Mouse (Mus musculus) cerebellum, adult 11 months (tissue): ENCODE data around the gene Krt28.

Experiments
- DNase-seq: peaks from one replicate; pipeline ENCODE4 v3.0.0; 2022

The Krt28 gene

GRCm38 (mm10) chr11:99374803-99375202 is at the start of gene Krt28:
Krt28 (minus strand) TSS chr11:99374903.
- DNase-seq, result no peak

GRCm38 (mm10) chr11:99422159-99422558 is 47.5 kb upstream of the Krt28 start, which contains the start of gene Krt12:
Krt12 (minus strand) TSS chr11:99422259.
- DNase-seq, result no peak

DNA sequence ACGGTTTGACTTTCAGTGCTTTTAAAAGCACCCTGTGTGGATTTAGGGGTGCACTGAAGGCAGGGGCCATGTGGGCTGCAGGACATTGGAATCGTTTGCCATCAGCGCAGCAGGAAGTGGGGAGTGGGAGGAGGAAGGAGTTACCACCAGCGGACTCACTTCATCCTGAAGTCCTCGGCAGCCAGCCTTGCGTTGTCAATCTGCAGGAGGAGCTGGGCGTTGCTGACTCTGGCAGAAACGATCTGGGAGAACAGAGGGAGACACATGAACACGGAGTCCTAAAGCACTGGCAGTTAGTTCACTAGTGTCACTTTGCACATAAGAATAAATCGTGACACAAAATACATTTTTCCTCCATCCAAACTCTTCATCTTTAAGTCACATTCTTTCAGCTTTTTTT is 45.9 kb upstream of the Krt28 start:
- DNase-seq, result no peak

- DNase-seq, result no peak
Observed at GRCm38 (mm10) chr11:99417819-99418218, 43.1 kb upstream of the Krt28 start.

DNA sequence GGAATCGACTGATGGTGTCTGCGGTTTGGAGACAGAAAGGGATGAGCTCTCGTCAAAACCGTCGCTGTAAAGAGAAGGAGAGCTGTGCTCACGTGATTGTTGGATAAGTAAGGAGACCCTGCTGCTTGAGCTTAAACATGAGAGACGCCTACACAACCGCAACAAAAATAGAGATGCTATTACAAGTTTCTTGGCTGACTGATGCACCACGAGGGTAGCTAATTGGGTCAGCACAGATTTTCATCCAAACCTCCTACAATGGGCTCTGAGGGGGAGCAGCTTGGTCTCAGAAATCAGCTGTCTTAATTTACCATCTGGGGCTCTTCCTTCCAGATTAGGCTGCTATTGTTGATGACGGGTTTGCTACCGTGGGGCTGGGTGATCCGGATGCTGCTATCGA is 42.2 kb upstream of the Krt28 start:
- no peak for DNase-seq

GRCm38 (mm10) chr11:99414463-99415147 is 39.9 kb upstream of the Krt28 start:
- no peak for DNase-seq

GRCm38 (mm10) chr11:99413247-99413646 is 38.5 kb upstream of the Krt28 start:
- DNase-seq, result no peak

- DNase-seq, result no peak
Observed at GRCm38 (mm10) chr11:99406186-99406585, 31.5 kb upstream of the Krt28 start.

DNA sequence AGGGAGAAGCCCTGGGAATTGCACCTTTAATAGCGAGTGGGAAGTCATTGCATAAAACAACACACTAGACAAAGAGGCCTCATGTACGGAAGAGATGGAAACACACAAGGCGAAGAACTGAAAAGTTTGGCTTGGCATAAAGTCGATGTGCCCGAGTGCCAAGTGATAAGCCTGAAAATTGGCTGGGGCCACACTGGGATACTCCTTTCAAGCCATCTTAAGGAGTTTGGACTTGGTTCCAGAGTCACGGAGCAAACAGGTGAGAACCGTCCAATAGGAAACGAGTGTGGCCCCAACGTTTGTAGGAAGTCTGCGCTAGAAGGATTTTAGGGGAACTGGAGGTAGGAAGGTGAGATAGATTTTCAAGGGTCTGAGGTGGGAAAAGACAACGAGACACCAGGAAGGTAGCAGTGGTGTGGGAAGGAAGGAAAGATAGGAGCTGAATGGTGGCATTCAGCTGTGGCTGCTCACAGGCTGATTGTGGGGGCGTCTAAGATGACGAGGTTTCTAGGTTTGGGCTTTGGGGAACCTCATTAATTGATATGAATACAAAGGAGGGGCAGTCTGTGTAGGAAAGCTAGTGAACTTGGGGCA is 25.4 kb upstream of the Krt28 start:
- DNase-seq, result no peak

DNA sequence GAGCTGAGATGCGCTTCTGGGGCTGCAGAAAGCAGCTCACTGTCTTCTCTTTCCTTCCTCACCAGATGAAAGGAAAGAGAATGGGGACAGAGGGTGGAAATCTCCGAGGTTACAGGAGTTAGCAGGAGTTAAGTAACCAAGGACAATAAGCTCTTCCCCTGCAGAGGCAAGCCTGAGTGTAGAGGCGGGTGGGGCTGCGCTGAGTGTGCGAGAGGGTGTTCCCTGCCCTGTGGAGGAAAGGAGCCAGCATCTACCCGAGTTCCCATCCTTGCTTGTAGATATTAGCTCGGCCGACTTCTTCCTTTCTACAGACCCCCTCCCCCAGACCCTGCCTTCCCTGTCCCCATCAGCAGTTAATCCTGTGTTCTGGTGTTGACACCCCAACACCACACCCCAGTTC is 24.1 kb upstream of the Krt28 start:
- DNase-seq, result no peak

- no peak for DNase-seq
Observed at GRCm38 (mm10) chr11:99398084-99398483, 23.4 kb upstream of the Krt28 start.

- DNase-seq, result no peak
Observed at GRCm38 (mm10) chr11:99396661-99397060, 22.0 kb upstream of the Krt28 start.

DNA sequence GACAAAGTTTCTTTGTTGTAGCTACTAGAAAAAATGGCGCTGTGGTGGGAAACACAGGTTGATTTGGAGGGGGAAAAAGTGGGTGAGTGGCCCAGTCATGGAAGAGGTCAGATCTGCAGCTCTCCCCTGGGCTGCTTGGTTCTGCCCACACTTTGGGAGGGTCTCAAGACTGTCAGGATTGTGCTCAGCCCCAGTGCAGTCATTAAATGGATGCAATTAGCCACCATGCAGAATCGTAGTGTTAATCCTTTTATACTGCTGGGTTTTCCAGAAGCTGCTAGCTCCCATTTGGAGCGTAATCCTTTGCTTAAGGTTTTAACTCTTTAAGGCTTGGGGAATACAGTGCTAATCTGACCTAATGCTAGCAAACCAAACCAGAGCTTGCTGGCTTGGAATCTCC is 21.3 kb upstream of the Krt28 start:
- no peak for DNase-seq

DNA sequence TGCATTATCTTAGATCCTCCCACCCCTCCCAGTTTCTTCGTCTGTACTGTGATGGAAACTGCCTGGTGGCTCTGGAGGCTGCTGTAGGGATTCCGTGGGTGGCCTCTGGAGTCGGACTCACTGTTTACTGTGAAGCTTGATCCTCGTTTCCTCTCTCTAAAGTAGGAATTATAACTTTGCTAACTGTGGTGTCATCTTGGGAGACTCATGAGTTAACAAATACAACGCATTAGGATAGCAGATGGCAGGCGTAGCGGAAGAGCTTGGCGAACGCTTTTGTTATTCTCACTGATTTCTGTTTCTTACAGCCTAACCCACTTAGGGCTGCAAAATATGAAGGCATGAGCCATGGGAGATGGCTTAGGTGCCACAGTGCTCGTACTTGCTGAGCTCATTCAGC is 17.8 kb upstream of the Krt28 start:
- no peak for DNase-seq

DNA sequence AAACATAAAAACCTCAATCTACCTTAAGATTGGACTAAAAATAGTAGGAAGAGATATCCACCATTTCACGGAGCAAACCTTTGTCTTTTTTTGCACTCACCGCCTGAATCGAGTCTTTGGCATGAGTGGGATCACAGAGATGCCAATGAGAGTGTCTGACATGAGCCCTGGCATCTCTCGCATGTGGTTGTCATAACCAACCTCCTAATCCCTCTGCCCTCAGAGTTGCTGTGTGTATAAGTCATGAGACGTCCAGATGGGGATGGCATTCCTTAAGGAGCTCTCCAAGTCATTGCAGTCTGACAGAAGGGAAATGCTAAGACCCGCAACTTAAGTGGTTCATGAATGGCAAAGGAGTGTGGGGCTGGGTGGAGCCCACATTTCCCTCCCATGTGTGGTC is 16.7 kb upstream of the Krt28 start:
- DNase-seq, result no peak

GRCm38 (mm10) chr11:99390866-99391265 is 16.2 kb upstream of the Krt28 start:
- no peak for DNase-seq

DNA sequence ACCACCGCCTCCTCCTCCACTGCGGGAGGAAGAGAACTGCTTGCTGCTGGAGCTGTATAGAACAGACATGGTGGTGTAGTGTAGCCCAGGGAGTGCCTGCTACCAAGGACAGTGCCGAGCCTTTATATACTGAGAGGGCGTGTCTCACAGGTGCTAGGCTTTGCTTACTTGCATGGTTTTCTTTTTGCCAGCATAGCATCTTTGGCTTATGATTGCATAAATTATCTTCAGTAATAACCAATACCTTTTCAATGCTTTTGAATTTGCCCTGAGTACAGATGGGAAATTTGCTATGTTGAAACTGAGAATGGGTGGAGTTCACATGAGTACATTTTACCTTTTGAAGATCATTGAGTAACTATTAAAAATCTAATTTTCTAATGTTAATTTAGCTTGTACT is 14.6 kb upstream of the Krt28 start, which contains the start of gene Krt10:
Krt10 (minus strand) TSS at position 101 of the 400 bp plus-strand sequence.
- DNase-seq, result no peak

GRCm38 (mm10) chr11:99388661-99389060 is 14.0 kb upstream of the Krt28 start:
- no peak for DNase-seq

DNA sequence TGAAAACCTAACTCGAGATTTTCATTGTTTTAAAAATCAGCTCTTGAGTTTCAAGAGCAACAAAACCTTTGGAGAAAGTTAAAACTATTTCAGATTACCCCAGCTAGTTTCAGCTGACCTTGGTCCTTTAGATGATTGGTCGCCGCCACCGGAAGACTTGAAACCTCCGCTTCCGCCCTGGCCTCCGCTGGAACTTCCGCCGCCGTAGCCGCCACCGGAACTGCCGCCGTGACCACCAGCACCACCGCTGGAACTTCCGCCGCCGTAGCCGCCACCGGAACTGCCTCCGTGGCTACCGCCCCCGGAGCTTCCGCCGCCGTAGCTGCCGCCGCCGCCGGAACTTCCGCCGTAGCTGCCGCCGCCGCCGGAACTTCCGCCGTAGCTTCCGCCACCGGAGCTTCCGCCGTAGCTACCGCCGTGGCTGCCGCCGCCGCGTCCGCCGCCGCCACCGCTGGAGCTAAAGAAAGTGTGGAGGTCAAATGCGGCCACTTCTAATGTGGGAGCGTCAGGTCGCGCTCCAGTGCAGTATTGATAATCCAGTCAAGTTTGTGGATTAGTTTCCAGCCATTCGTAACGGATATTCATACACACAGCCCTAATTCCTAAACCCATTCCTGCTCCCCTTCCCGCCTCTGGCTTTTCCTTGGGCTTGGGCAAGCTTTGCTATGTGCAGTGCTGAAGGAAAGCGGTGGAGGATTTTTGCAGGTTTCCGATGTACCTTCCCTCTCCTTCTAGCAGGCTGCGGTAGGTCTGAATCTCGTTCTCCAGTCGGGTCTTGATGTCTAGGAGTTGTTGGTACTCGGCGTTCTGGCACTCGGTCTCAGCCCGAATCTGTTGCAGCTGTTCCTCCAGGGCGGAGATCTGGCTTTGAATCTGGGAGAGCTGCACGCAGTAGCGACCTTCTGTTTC is 11.4 kb upstream of the Krt28 start:
- DNase-seq, result peak; percentile 89

GRCm38 (mm10) chr11:99379568-99379967 is 4.9 kb upstream of the Krt28 start:
- DNase-seq, result peak; percentile 63

GRCm38 (mm10) chr11:99369853-99370451 is 4.8 kb downstream of the Krt28 start:
- no peak for DNase-seq

DNA sequence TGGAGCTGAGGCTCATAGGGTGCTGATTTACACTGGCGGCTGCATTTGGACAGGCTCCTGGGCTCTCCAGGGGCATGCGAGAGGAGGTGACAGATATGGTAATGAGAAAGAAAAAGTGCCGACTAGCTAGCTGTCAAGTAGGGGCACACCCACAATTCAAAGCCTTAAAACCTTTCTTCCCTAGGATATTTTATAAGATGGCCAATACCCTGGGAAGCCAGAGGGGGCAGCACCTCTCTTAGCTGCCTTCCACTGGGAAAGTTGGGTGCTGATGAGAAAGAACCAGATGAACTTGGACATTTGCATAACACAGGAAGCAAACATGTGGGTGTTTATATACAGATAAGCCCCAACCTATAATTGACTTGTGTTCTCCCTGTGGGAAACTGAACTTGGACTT is 5.5 kb downstream of the Krt28 start:
- no peak for DNase-seq

DNA sequence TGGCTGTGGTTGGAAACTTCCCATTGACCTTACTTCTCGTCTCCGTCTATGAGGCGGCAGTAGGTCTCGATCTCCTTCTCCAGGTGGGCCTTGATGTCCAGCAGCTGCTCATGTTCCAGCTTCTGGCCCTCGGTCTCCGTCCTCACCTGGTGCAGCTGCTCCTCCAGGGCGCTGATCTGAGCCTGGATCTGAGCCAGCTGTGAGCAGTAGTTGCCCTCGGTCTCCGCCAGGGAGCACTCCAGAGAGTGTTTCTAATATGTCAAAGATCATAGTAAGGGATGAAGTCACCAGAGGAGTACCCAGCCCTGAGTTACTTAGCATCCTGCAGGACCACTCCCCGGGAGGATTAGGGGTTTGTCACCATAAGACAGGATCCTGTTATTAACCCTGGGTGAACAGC is 7.9 kb downstream of the Krt28 start:
- no peak for DNase-seq
